Mouse (Mus musculus) lung, postnatal 0 days (tissue): ENCODE measurements around the gene Insyn1. TPM values are rescaled to one million over a fixed set of nuclear protein-coding genes. Genes with fewer than 3 reads are reported as not detected.

ENCODE experiments used
- ATAC-seq: fragments of 200-750 bp; cut with Nextera tagmentation; 2 replicates; pipeline ENCODE4 v1.8.0; 2017; ENCODE audit warnings: moderate library complexity
- DNase-seq: peaks from one replicate; pipeline ENCODE4 v3.0.0-alpha.2; 2016; ENCODE audit warnings: low spot score
- H3K27ac ChIP-seq: fragments of 300-500 bp; sonication (generic); 2 replicates; pipeline ENCODE4 v1.5.1; 2014; ENCODE audit warnings: antibody characterized with exemption, mild to moderate bottlenecking, low read length, mixed read lengths
- H3K27me3 ChIP-seq: fragments of 300-500 bp; sonication (generic); replicated peaks from 2 replicates; pipeline ENCODE4 v1.6.1; 2014; ENCODE audit warnings: low read length, mixed read lengths; ENCODE audit not compliant: insufficient read depth
- H3K36me3 ChIP-seq: fragments of 300-500 bp; sonication (generic); 2 replicates; pipeline ENCODE4 v1.6.1; 2014; ENCODE audit warnings: low read length, mixed read lengths; ENCODE audit not compliant: insufficient read depth
- H3K4me1 ChIP-seq: fragments of 300-500 bp; sonication (generic); 2 replicates; pipeline ENCODE4 v1.6.1; 2014; ENCODE audit warnings: antibody characterized with exemption, low read depth, low read length, mixed read lengths; ENCODE audit not compliant: insufficient read depth
- H3K4me2 ChIP-seq: fragments of 300-500 bp; sonication (generic); replicated peaks from 2 replicates; pipeline ENCODE4 v1.6.1; 2014; ENCODE audit warnings: low read depth, mild to moderate bottlenecking, low read length, moderate library complexity, mixed read lengths
- H3K4me3 ChIP-seq: fragments of 300-500 bp; sonication (generic); 2 replicates; pipeline ENCODE4 v1.5.1; 2014; ENCODE audit warnings: low read depth, low read length
- H3K9ac ChIP-seq: fragments of 300-500 bp; sonication (generic); replicated peaks from 2 replicates; pipeline ENCODE4 v1.6.1; 2014; ENCODE audit warnings: low read depth, mild to moderate bottlenecking
- H3K9me3 ChIP-seq: fragments of 300-500 bp; sonication (generic); 2 replicates; pipeline ENCODE4 v1.6.1; 2016; ENCODE audit warnings: low read length, mixed read lengths
- CTCF ChIP-seq: IDR thresholded peaks from 2 replicates; pipeline ENCODE4 v1.5.1; 2016; ENCODE audit warnings: antibody characterized with exemption, mild to moderate bottlenecking
- EP300 ChIP-seq: IDR thresholded peaks from 2 replicates; pipeline ENCODE4 v1.6.1; 2016; ENCODE audit warnings: antibody characterized with exemption, mild to moderate bottlenecking, control low read depth
- WGBS: fragments of 180-500 bp; shearing (Covaris S2); extraction: QIAGEN DNeasy Blood & Tissue Kit; methylation state at CpG from one replicate; pipeline ENCODE4 v1.1.7; 2014; 5-methylcytosine and 5-hydroxymethylcytosine counted together
- polyA plus RNA-seq: library from polyadenylated mRNA; unstranded; fragments of >200 nt; fragmentation: Nextera tagmentation; extraction: Ambion mirVana; gene quantifications from 2 replicates; pipeline ENCODE4 v1.2.1, GENCODE M21; 2015

Gene Insyn1
- polyA plus RNA-seq, 1 experiment from 2014 or later, result 1.2 TPM

- H3K4me1 ChIP-seq, result no peaks in the 10 kb centered on the region
- H3K36me3 ChIP-seq, result no peaks in the 10 kb centered on the region
- no peak overlapping the region for H3K9ac ChIP-seq
- WGBS, result 89% methylated on average over 4 of the region's 4 CpGs
- no peaks in the 10 kb centered on the region for H3K27me3 ChIP-seq
- no peak overlapping the region for H3K4me2 ChIP-seq
- no peaks in the 10 kb centered on the region for H3K9me3 ChIP-seq
- H3K4me3 ChIP-seq, result no peak overlapping the region
- no peak for ATAC-seq
- no peak overlapping the region for H3K27ac ChIP-seq
- TF ChIP-seq EP300 (no peak), CTCF (no peak)
- no peak for DNase-seq
Observed at GRCm38 (mm10) chr9:58525108-58525507, 36.7 kb downstream of the Insyn1 start.

- DNase-seq (no peak), ATAC-seq (no peak)
- H3K36me3 ChIP-seq, result no peaks in the 10 kb centered on the region
Observed at GRCm38 (mm10) chr9:58527841-58528240, 39.4 kb downstream of the Insyn1 start.

GRCm38 (mm10) chr9:58530407-58530806 lies 42.0 kb downstream of the Insyn1 start:
- H3K9ac ChIP-seq, result no peak overlapping the region

More at GRCm38 (mm10) chr9:58527841-58528240, 39.4 kb downstream of the Insyn1 start:
- WGBS, result 82% methylated on average over 4 of the region's 4 CpGs
- H3K27me3 ChIP-seq, result no peaks in the 10 kb centered on the region
- no peak overlapping the region for H3K9ac ChIP-seq
- H3K27ac ChIP-seq, result no peak overlapping the region
- H3K4me3 ChIP-seq, result no peak overlapping the region
- TF ChIP-seq CTCF, result no peak
- TF ChIP-seq EP300, result no peak
- H3K4me2 ChIP-seq, result no peak overlapping the region
- H3K9me3 ChIP-seq, result no peaks in the 10 kb centered on the region
- H3K4me1 ChIP-seq, result no peaks in the 10 kb centered on the region

GRCm38 (mm10) chr9:58532236-58532635 lies 43.8 kb downstream of the Insyn1 start:
- Histone ChIP-seq H3K4me2 (no peak overlapping the region), H3K4me1 (no peaks in the 10 kb centered on the region), H3K27ac (no peak overlapping the region), H3K27me3 (no peaks in the 10 kb centered on the region), H3K9me3 (no peaks in the 10 kb centered on the region), H3K4me3 (no peak overlapping the region), H3K9ac (no peak overlapping the region), H3K36me3 (no peaks in the 10 kb centered on the region)
- TF ChIP-seq EP300 (no peak), CTCF (no peak)
- DNase-seq, result no peak
- 90% methylated on average over 4 of the region's 4 CpGs for WGBS
- ATAC-seq, result no peak

More at GRCm38 (mm10) chr9:58530407-58530806, 42.0 kb downstream of the Insyn1 start:
- Histone ChIP-seq H3K4me2 (no peak overlapping the region), H3K36me3 (no peaks in the 10 kb centered on the region), H3K27me3 (no peaks in the 10 kb centered on the region), H3K4me3 (no peak overlapping the region), H3K4me1 (no peaks in the 10 kb centered on the region), H3K9me3 (no peaks in the 10 kb centered on the region), H3K27ac (no peak overlapping the region)
- WGBS, result 88% methylated on average over 13 of the region's 13 CpGs
- TF ChIP-seq EP300 (no peak), CTCF (no peak)
- DNase-seq, result no peak
- ATAC-seq, result no peak

GRCm38 (mm10) chr9:58533322-58533721 lies 44.9 kb downstream of the Insyn1 start:
- H3K9me3 ChIP-seq, result no peaks in the 10 kb centered on the region
- no peaks in the 10 kb centered on the region for H3K36me3 ChIP-seq
- H3K4me3 ChIP-seq, result no peak overlapping the region
- no peak for ATAC-seq
- no peak overlapping the region for H3K27ac ChIP-seq
- no peak overlapping the region for H3K9ac ChIP-seq
- H3K4me2 ChIP-seq, result no peak overlapping the region
- H3K4me1 ChIP-seq, result no peaks in the 10 kb centered on the region
- TF ChIP-seq EP300 (no peak), CTCF (no peak)
- H3K27me3 ChIP-seq, result no peaks in the 10 kb centered on the region
- DNase-seq, result no peak
- WGBS, result 82% methylated on average over 6 of the region's 6 CpGs

- no peak; the same call in 1 of the 2 replicates for ATAC-seq
- H3K27me3 ChIP-seq, result no peaks in the 10 kb centered on the region
- TF ChIP-seq CTCF (peak; percentile 90), EP300 (no peak)
Observed at GRCm38 (mm10) chr9:58534766-58535165, 46.4 kb downstream of the Insyn1 start.

More at GRCm38 (mm10) chr9:58534766-58535165, 46.4 kb downstream of the Insyn1 start:
- 43% methylated on average over 1 of the region's 1 CpGs for WGBS
- no peak overlapping the region for H3K9ac ChIP-seq
- no peak overlapping the region for H3K4me3 ChIP-seq
- no peak overlapping the region for H3K27ac ChIP-seq
- no peaks in the 10 kb centered on the region for H3K9me3 ChIP-seq
- H3K36me3 ChIP-seq, result no peaks in the 10 kb centered on the region
- no peaks in the 10 kb centered on the region for H3K4me1 ChIP-seq
- DNase-seq, result peak; percentile 76
- H3K4me2 ChIP-seq, result no peak overlapping the region
